Mouse (Mus musculus): ENCODE data around the gene Usp32. TPM values are rescaled to one million over a fixed set of nuclear protein-coding genes. Genes with fewer than 3 reads are reported as not detected.
A peak's percentile ranks its signal among the peaks of the same experiment; 100 is the strongest.

Gene Usp32
- total RNA-seq, 2 experiments from 2014 or later, result 22.0 to 24.9 TPM

GRCm38 (mm10) chr11:85126257-85127102, 13.5 kb downstream of the Usp32 start:
- peak; percentile 30; the same call in 1 of the 2 replicates for ATAC-seq (ENCODE audit: poor library complexity, severe bottlenecking)

DNA sequence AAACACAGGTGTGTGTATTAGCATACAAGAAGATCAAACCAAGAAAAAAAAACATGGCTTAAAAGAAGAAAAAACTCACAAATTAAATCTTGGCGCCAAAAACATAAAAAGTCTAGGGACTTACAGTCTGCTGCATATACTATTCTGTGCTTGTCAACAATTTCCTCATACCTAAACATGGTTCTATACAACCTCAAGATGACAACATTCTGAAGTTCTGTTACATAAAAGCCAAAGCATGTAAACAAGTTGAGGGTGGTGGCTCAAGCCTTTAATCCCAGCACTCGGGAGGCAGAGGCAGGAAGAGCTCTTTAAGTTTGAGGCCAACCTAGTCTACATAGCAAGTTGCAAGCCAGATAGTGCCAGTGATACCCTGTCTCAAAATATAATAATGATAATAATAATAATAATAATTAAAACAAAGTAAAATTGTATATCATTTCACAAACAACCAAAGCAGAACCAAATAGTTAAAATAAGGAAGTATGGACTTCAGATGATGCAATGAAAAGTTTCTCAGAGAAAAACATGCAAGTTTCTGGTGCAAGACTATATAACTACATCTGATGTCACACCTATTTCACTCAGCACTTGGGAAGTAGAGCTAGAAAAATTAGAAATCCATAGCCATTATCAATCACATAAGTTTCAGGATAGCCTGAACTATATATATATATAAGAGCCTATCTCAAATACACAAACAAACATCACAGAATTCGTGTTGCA, 16.5 kb downstream of the Usp32 start:
- peak; percentile 90 for ATAC-seq (ENCODE audit: poor library complexity, severe bottlenecking)

GRCm38 (mm10) chr11:85122073-85122472, 17.9 kb downstream of the Usp32 start:
- ATAC-seq (ENCODE audit: poor library complexity, severe bottlenecking), result no peak

GRCm38 (mm10) chr11:85117160-85117559, 22.8 kb downstream of the Usp32 start:
- ATAC-seq (ENCODE audit: poor library complexity, severe bottlenecking), result no peak

DNA sequence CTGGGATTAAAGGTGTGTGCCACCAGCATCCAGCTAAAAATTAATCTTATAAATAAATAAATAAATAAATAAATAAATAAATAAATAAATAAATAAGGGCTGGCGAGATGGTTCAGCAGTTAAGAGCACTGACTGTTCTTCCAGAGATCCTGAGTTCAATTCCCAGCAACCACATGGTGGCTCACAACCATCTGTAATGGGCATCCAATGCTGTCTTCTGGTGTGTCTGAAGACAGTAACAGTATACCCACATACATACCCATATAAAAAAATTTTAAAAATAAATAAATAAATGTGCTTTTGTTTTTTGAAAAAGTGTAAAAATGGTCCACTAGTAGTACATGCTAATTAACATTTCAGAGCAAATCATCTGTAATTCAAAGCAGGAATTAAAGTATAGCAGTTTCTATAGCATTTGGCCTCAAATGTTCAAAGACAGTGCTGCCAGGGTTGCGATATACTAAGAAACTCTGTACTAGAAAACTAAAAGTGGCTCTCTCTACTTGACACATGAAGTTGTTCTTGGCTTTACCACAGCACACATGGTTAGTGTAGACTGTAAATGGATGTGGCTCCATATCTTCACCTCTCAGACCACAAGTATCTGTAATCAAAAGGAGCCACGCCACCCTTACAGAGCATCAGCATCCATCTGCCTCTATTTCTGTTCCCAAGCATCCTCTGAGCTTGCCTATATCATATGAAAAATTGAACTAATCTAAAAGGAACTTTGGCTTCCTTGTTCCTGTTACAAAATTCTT, 23.7 kb downstream of the Usp32 start:
- ATAC-seq (ENCODE audit: poor library complexity, severe bottlenecking), result no peak

GRCm38 (mm10) chr11:85109957-85110356, 30.0 kb downstream of the Usp32 start:
- no peak for ATAC-seq (ENCODE audit: poor library complexity, severe bottlenecking)

GRCm38 (mm10) chr11:85107217-85107616, 32.7 kb downstream of the Usp32 start:
- no peak for ATAC-seq (ENCODE audit: poor library complexity, severe bottlenecking)

DNA sequence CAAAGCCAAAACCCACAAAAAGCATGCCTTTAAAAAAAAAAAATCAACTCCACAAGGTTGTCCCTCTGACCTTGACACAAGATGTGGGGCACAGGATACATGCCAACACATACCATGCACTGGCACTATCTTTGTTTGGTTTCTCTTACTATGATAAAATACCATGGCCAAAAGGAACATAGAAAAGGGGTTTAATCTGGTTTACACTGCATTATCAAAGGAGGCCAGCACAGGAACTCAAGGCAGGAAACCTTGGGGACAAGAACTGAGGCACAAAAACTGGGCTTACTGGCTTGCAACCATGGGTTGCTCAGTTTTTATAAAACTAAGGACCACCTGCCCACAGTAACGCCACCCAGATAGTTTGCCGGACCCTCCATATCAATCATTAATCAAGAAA, 34.1 kb downstream of the Usp32 start:
- ATAC-seq (ENCODE audit: poor library complexity, severe bottlenecking), result no peak

DNA sequence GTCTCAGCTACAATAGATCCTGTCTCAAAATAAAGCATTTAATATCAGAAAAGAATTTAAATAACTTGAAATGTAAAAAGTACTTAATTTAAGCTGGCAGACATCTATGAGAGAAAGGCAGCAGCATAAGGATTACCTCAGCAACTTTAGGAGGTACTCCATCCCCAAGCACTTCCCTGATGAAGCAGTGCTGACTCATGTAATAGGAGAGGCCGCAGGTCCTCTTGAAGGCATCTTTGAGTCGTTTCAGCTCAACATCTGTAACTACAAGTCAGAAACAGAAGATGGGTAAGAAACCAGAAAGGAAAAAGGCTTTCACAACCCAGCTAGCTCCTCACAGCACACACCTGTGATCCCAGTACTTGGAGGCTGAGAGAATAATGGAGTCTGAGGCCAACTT, 36.2 kb downstream of the Usp32 start:
- ATAC-seq (ENCODE audit: poor library complexity, severe bottlenecking), result no peak

- no peak for ATAC-seq (ENCODE audit: poor library complexity, severe bottlenecking)
Observed at GRCm38 (mm10) chr11:85095116-85095515, 44.8 kb downstream of the Usp32 start.

GRCm38 (mm10) chr11:85086253-85086652, 53.7 kb downstream of the Usp32 start:
- no peak for ATAC-seq (ENCODE audit: poor library complexity, severe bottlenecking)

GRCm38 (mm10) chr11:85067871-85068270, 72.1 kb downstream of the Usp32 start:
- ATAC-seq (ENCODE audit: poor library complexity, severe bottlenecking), result no peak

GRCm38 (mm10) chr11:85058562-85058961, 81.4 kb downstream of the Usp32 start:
- ATAC-seq (ENCODE audit: poor library complexity, severe bottlenecking), result no peak

- no peak for ATAC-seq (ENCODE audit: poor library complexity, severe bottlenecking)
Observed at GRCm38 (mm10) chr11:85057544-85057943, 82.4 kb downstream of the Usp32 start.

DNA sequence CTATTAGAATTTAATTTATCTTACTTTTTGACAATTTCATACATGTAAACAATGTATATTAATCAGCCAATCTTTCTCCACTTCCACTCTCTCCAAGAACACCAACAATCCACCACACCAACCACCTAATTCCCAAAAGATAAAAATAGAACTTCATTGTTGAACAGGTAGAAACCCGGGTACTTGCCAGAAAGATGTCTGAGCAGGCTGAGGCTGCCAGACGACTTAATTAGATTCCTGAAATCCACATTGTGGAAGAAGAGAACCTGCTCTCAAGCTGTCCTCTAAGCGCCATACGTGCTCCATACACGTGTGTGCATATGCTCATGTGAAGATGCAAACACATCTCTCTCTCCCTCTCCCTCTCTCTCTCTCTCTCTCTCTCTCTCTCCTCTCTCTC, 83.1 kb downstream of the Usp32 start:
- ATAC-seq (ENCODE audit: poor library complexity, severe bottlenecking), result no peak

- no peak for ATAC-seq (ENCODE audit: poor library complexity, severe bottlenecking)
Observed at GRCm38 (mm10) chr11:85055561-85055960, 84.4 kb downstream of the Usp32 start.

GRCm38 (mm10) chr11:85039256-85039655, 100.7 kb downstream of the Usp32 start:
- ATAC-seq (ENCODE audit: poor library complexity, severe bottlenecking), result no peak

GRCm38 (mm10) chr11:85013121-85013520, 126.8 kb downstream of the Usp32 start:
- no peak for ATAC-seq (ENCODE audit: poor library complexity, severe bottlenecking)

DNA sequence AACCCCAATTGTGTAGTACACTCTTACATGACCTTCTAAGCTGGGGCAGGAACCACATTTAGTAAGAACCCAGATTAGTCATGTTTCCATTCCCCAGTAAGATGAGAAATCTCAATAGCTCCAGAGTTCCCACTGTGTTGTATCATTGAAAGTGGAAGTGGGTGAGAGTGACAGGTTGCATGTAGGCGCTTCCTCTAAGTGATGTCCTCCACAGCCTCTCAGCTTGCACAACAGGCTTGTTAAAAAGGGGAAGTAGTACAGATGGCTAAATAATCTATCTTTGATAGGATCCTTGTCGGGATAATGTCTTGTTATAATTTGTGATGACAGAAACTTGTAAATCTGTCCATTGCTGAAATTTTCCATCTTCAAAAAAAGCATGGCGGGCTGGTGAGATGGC, 136.4 kb downstream of the Usp32 start:
- peak; percentile 100 for ATAC-seq (ENCODE audit: poor library complexity, severe bottlenecking)

DNA sequence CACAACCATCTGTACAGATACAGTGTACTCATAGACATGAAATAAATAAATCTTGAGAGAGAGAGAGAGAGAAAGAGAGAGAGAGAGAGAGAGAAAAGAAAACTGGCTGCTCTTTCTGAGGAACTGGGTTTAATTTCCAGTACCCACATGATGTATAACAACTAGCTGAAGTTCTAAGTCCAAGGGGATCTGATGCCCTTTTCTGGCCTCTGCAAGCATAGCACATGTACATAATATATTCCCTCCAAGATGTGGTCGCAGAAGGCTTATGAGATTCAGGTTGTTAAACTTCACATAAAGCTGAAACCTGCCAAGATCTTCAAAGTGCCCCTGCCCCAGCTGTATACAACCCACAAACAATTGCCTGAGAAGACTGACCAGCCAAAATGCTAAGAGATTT, 144.7 kb downstream of the Usp32 start:
- no peak for ATAC-seq (ENCODE audit: poor library complexity, severe bottlenecking)

DNA sequence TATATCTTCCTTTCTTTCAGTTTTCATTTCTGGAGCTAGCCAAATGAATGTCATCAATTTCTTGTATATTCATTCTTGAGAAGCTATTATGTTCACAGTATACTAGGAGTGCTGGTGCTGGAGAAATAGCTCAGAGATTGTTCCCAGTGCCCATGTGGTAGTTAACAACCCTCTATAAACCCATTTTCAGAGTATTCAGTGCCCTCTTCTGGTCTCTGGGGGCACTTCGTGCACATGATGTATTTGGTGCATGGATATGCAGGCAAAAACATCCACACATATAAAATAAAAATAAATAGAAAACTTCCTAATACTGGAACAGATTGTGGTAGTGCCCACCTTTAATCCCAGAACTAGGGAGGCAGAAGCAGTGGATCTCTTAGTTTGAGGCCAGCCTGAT, 147.0 kb downstream of the Usp32 start:
- ATAC-seq (ENCODE audit: poor library complexity, severe bottlenecking), result no peak

Data from megakaryocyte, adult 5-6 weeks (primary cell).